ENCODE assay signal across 30 mouse cellular contexts in the genomic region with DNA sequence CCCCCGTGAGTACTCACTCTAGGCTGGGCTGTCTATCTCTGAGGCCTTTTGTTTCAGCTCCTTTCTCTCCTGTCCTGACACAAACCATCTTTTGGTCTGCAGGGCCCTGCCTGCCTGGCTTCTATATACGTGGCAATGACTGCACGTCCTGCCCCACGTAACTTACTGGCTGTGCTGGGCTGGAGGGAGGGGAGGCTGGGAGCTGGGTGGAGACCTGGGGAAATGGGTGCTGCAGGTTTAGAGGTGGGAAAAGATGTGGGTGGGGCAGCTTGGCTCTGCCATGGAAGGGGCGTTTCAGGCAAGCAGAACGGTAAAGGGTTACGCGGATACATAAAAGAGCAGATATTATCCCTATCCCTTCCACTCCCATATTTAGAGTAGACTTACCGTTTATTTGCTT. TPM values are rescaled to one million over a fixed set of nuclear protein-coding genes. Genes with fewer than 3 reads are reported as not detected.
DNase-seq lines count a peak whose midpoint lies in the region; ATAC-seq and TF ChIP-seq lines count a peak whose summit lies in the region.
"Had no signal": no experiment of that assay in that cellular context is flagged by ENCODE, and none has a peak within 500 bp of the region (broad histone marks: within the 10 kb centered on the region; RNA-seq: fewer than 3 reads in every experiment).

No protein-coding gene starts in this region.

- 0 out of 2 replicates have a peak overlapping the region, but pooled peaks have one; percentile 86 for H3K27ac ChIP-seq in spleen, adult 2 months (ENCODE audit: insufficient read depth, low read length)
- H3K27ac ChIP-seq in stomach, postnatal 0 days (replicated peaks), result no peak overlapping the region
- H3K27ac ChIP-seq: embryonic facial prominence, embryonic 12.5 days; embryonic facial prominence, embryonic 15.5 days; heart, embryonic 15.5 days; hindbrain, embryonic 15.5 days had no signal

- H3K9ac ChIP-seq in stomach, postnatal 0 days (ENCODE audit: low read length), result no peak overlapping the region
- H3K9ac ChIP-seq: embryonic facial prominence, embryonic 12.5 days; embryonic facial prominence, embryonic 15.5 days; heart, embryonic 12.5 days; heart, embryonic 15.5 days; hindbrain, embryonic 15.5 days had no signal

- H3K9me3 ChIP-seq in stomach, postnatal 0 days (ENCODE audit: control insufficient read depth, low read length), result no peaks in the 10 kb centered on the region
- H3K9me3 ChIP-seq: embryonic facial prominence, embryonic 12.5 days; embryonic facial prominence, embryonic 15.5 days; heart, embryonic 12.5 days; heart, embryonic 15.5 days; hindbrain, embryonic 15.5 days had no signal

- H3K27me3 ChIP-seq in spleen, adult 2 months (ENCODE audit: control insufficient read depth, insufficient read depth, low read length), result peaks cover 14% of the 10 kb centered on the region
- H3K27me3 ChIP-seq in stomach, postnatal 0 days (ENCODE audit: control insufficient read depth, insufficient read depth, low read length), result peaks cover 8% of the 10 kb centered on the region; the same call in 1 of the 2 replicates

- 80% methylated on average over 9 of the region's 9 CpGs for WGBS in spleen, adult 2 months
- 54% methylated on average over 9 of the region's 9 CpGs for WGBS in stomach, postnatal 0 days

- ATAC-seq in CD4-positive, CD25-positive, alpha-beta regulatory T cell, adult 4 months, result no peak
- ATAC-seq in stomach, postnatal 0 days (ENCODE audit: low FRiP score, low TSS enrichment), result peak; percentile 62
- ATAC-seq: forebrain, embryonic 14.5 days had no signal

- no peak overlapping the region for H3K4me2 ChIP-seq in stomach, postnatal 0 days (replicated peaks; ENCODE audit: low read depth)
- H3K4me2 ChIP-seq: embryonic facial prominence, embryonic 12.5 days; embryonic facial prominence, embryonic 15.5 days; heart, embryonic 12.5 days; heart, embryonic 15.5 days; hindbrain, embryonic 15.5 days had no signal

- no peak overlapping the region for H3K4me3 ChIP-seq in spleen, adult 2 months (ENCODE audit: extremely low read depth, insufficient read depth, insufficient read length)
- H3K4me3 ChIP-seq in stomach, postnatal 0 days (ENCODE audit: low read depth, low read length), result no peak overlapping the region
- H3K4me3 ChIP-seq: embryonic facial prominence, embryonic 12.5 days; embryonic facial prominence, embryonic 15.5 days; heart, embryonic 12.5 days; heart, embryonic 15.5 days; hindbrain, embryonic 15.5 days had no signal

- peaks cover 15% of the 10 kb centered on the region for H3K4me1 ChIP-seq in spleen, adult 2 months (ENCODE audit: control insufficient read depth, insufficient read depth, insufficient read length)
- H3K4me1 ChIP-seq in stomach, postnatal 0 days (replicated peaks; ENCODE audit: control insufficient read depth, insufficient read depth), result peaks cover 2% of the 10 kb centered on the region; the same call in 1 of the 2 replicates

- TF ChIP-seq EP300 in stomach, postnatal 0 days (optimal IDR thresholded peaks at IDR 0.05), result no peak

- TF ChIP-seq POLR2A in spleen, adult 2 months (IDR thresholded peaks at IDR 0.05; ENCODE audit: low read depth, low read length), result no peak

- TF ChIP-seq CTCF in spleen, adult 2 months (IDR thresholded peaks at IDR 0.05; ENCODE audit: extremely low read depth, insufficient read depth, insufficient read length, insufficient replicate concordance), result no peak
- no peak for TF ChIP-seq CTCF in stomach, postnatal 0 days (IDR thresholded peaks at IDR 0.05; ENCODE audit: low read depth)

- peak; percentile 56 for DNase-seq in CD4-positive, CD25-positive, alpha-beta regulatory T cell, adult 2 months (ENCODE audit: low read depth, low spot score)
- DNase-seq in spleen, adult 2 months (ENCODE audit: low read depth in 1 of 2, low spot score in 2 of 2), result no peak
- DNase-seq in spleen, adult 12 weeks (ENCODE audit: low spot score), result no peak
- DNase-seq in stomach, postnatal 0 days (ENCODE audit: low spot score), result peak; percentile 83
- no peak for DNase-seq in left cerebral cortex, postnatal 25 days (ENCODE audit: low spot score in 2 of 2)
- DNase-seq: adrenal gland, adult 2 months; adrenal gland, postnatal 14 days; cerebellum, adult 11 months; cerebellum, adult 2 months; cerebellum, adult 9-11 months; cerebellum, postnatal 25 days; gastrocnemius, postnatal 10 days; gastrocnemius, postnatal 36 days; heart, postnatal 10 days; heart, postnatal 36 days had no signal

- intact Hi-C loops in left cerebral cortex, postnatal 25 days (cut with DNase I), result no loop called here

- no peaks in the 10 kb centered on the region for H3K36me3 ChIP-seq in spleen, adult 2 months (ENCODE audit: control insufficient read depth, insufficient read depth, low read length)
- peaks cover 6% of the 10 kb centered on the region for H3K36me3 ChIP-seq in stomach, postnatal 0 days (ENCODE audit: control insufficient read depth, insufficient read depth, low read length)

RNA-seq across cellular contexts. Expression of a gene that starts 1.8 kb away (rescaled TPM):
- polyA plus RNA-seq in CD4-positive, CD25-positive, alpha-beta regulatory T cell, adult 4 months (2017; shearing (Covaris generic)), result 100 to 1,000 TPM; 125 to 170 TPM
- 17.0 and 27.0 TPM in 2 replicates for polyA plus RNA-seq in spleen, adult 2 months (2012; rRNA removed)
- 0.49 and 0.96 TPM in 2 replicates for polyA plus RNA-seq in stomach, postnatal 0 days (2015; fragmentation: Nextera tagmentation; extraction: Ambion mirVana)
- 10 to 100 TPM; 13.5 to 18.0 TPM for total RNA-seq in left cerebral cortex, postnatal 25 days (2021)
- total RNA-seq: common myeloid progenitor, adult 5-6 weeks; granulocyte monocyte progenitor cell, adult 5-6 weeks had no signal
- polyA plus RNA-seq: forebrain, embryonic 11.5 days had no signal

RNA-seq across cellular contexts. Expression of a gene that starts 34.6 kb away (rescaled TPM):
- 1 to 10 TPM; 9.5 to 9.9 TPM for polyA plus RNA-seq in CD4-positive, CD25-positive, alpha-beta regulatory T cell, adult 4 months (2017; shearing (Covaris generic))
- polyA plus RNA-seq in spleen, adult 2 months (2012; rRNA removed), result 2.1 and 2.7 TPM in 2 replicates
- 13.8 and 14.4 TPM in 2 replicates for polyA plus RNA-seq in stomach, postnatal 0 days (2015; fragmentation: Nextera tagmentation; extraction: Ambion mirVana)
- 1 to 10 TPM in 1 of 2 experiments, under 1 TPM in 1; 0.73 to 1.2 TPM for total RNA-seq in left cerebral cortex, postnatal 25 days (2021)
- total RNA-seq: granulocyte monocyte progenitor cell, adult 5-6 weeks had no signal
- polyA plus RNA-seq: forebrain, embryonic 14.5 days had no signal

RNA-seq across cellular contexts. Expression of a gene that starts 41.1 kb away (rescaled TPM):
- polyA plus RNA-seq in CD4-positive, CD25-positive, alpha-beta regulatory T cell, adult 4 months (2017; shearing (Covaris generic)), result not detected
- polyA plus RNA-seq in spleen, adult 2 months (2012; rRNA removed), result not detected in 2 replicates
- polyA plus RNA-seq in stomach, postnatal 0 days (2015; fragmentation: Nextera tagmentation; extraction: Ambion mirVana), result 0.52 and 0.87 TPM in 2 replicates
- not detected for total RNA-seq in left cerebral cortex, postnatal 25 days (2021)
- total RNA-seq: adrenal gland, adult 2 months; adrenal gland, postnatal 14 days; adrenal gland, postnatal 4 days; common myeloid progenitor, adult 5-6 weeks; gastrocnemius, adult 18-20 months; gastrocnemius, postnatal 10 days; gastrocnemius, postnatal 36 days; granulocyte monocyte progenitor cell, adult 5-6 weeks; heart, adult 8-10 months; heart, postnatal 10 days; heart, postnatal 36 days; MEL had no signal
- polyA plus RNA-seq: adrenal gland, adult 2 months; cerebellum, adult 2 months; embryonic facial prominence, embryonic 12.5 days; forebrain, embryonic 11.5 days; forebrain, embryonic 14.5 days; heart, embryonic 12.5 days; hindbrain, embryonic 15.5 days; intestine, embryonic 14.5 days had no signal

RNA-seq across cellular contexts. Expression of a gene that starts 45.2 kb away (rescaled TPM):
- polyA plus RNA-seq in CD4-positive, CD25-positive, alpha-beta regulatory T cell, adult 4 months (2017; shearing (Covaris generic)), result 1 to 10 TPM; 1.7 to 2.4 TPM
- 9.5 and 13.1 TPM in 2 replicates for polyA plus RNA-seq in spleen, adult 2 months (2012; rRNA removed)
- 6.4 and 7.5 TPM in 2 replicates for polyA plus RNA-seq in stomach, postnatal 0 days (2015; fragmentation: Nextera tagmentation; extraction: Ambion mirVana)
- total RNA-seq in left cerebral cortex, postnatal 25 days (2021), result 10 to 100 TPM; 72.1 to 93.5 TPM

Comparison
In these comparisons a context has a peak if more than half of its experiments do, and no peak if none do; other contexts are left out.
1. DNase-seq: peak in CD4-positive, CD25-positive, alpha-beta regulatory T cell, adult 2 months (single experiment) and stomach, postnatal 0 days (single experiment); none in spleen, adult 2 months (0 of 2), spleen, adult 12 weeks (single experiment) and left cerebral cortex, postnatal 25 days (0 of 2).